Mouse (Mus musculus) hindbrain, embryonic 11.5 days (tissue): ENCODE data around the gene Scn3b. TPM values are rescaled to one million over a fixed set of nuclear protein-coding genes. Genes with fewer than 3 reads are reported as not detected.

Experiments
- ATAC-seq: fragments of 200-750 bp; cut with Nextera tagmentation; 2 replicates; pipeline ENCODE4 v1.8.0; 2017; ENCODE audit warnings: mild to moderate bottlenecking, moderate TSS enrichment, moderate library complexity; ENCODE audit not compliant: low FRiP score
- DNase-seq: peaks from one replicate; pipeline ENCODE4 v3.0.0-alpha.2; 2015; ENCODE audit warnings: low spot score
- H3K27ac ChIP-seq: fragments of 300-500 bp; sonication (generic); 2 replicates; pipeline ENCODE4 v1.5.1; 2014; ENCODE audit warnings: mild to moderate bottlenecking, low read depth, low read length
- H3K27me3 ChIP-seq: fragments of 300-500 bp; sonication (generic); 2 replicates; pipeline ENCODE4 v1.6.1; 2014; ENCODE audit warnings: mild to moderate bottlenecking, low read length, moderate library complexity, mixed read lengths; ENCODE audit not compliant: control insufficient read depth, insufficient read depth
- H3K36me3 ChIP-seq: fragments of 300-500 bp; sonication (generic); 2 replicates; pipeline ENCODE4 v1.6.1; 2014; ENCODE audit warnings: mild to moderate bottlenecking, low read length, moderate library complexity, mixed read lengths; ENCODE audit not compliant: control insufficient read depth, insufficient read depth
- H3K4me1 ChIP-seq: fragments of 300-500 bp; sonication (generic); replicated peaks from 2 replicates; pipeline ENCODE4 v1.6.1; 2014; ENCODE audit warnings: low read length, mixed read lengths; ENCODE audit not compliant: control insufficient read depth, insufficient read depth
- H3K4me2 ChIP-seq: fragments of 300-500 bp; sonication (generic); replicated peaks from 2 replicates; pipeline ENCODE4 v1.6.1; 2014; ENCODE audit warnings: mild to moderate bottlenecking, low read depth, low read length
- H3K4me3 ChIP-seq: fragments of 300-500 bp; sonication (generic); 2 replicates; pipeline ENCODE4 v1.5.1; 2014; ENCODE audit warnings: low read depth, low read length
- H3K9ac ChIP-seq: fragments of 300-500 bp; sonication (generic); 2 replicates; pipeline ENCODE4 v1.6.1; 2014; ENCODE audit warnings: low read depth, low read length
- H3K9me3 ChIP-seq: fragments of 300-500 bp; sonication (generic); 2 replicates; pipeline ENCODE4 v1.6.1; 2016; ENCODE audit warnings: low read length; ENCODE audit not compliant: control insufficient read depth
- WGBS: fragments of 180-500 bp; shearing (Covaris S2); extraction: QIAGEN DNeasy Blood & Tissue Kit; methylation state at CpG from one replicate; pipeline ENCODE4 v1.1.7; 2014; 5-methylcytosine and 5-hydroxymethylcytosine counted together
- polyA plus RNA-seq: library from polyadenylated mRNA; unstranded; fragments of >200 nt; fragmentation: Nextera tagmentation; extraction: Ambion mirVana; gene quantifications from 2 replicates; pipeline ENCODE4 v1.2.1, GENCODE M21; 2014

Gene Scn3b
- polyA plus RNA-seq, 1 experiment from 2014 or later: 22.5 TPM

GRCm38 (mm10) chr9:40324232-40324792, 55.3 kb downstream of the Scn3b start:
- Histone ChIP-seq H3K36me3 (no peaks in the 10 kb centered on the region), H3K4me1 (no peaks in the 10 kb centered on the region), H3K9ac (no peak overlapping the region), H3K27ac (no peak overlapping the region), H3K4me3 (no peak overlapping the region), H3K27me3 (no peaks in the 10 kb centered on the region), H3K4me2 (no peak overlapping the region), H3K9me3 (no peaks in the 10 kb centered on the region)
- WGBS: 93% methylated on average over 4 of the region's 4 CpGs
- ATAC-seq (no peak), DNase-seq (no peak)

GRCm38 (mm10) chr9:40324826-40325225, 55.8 kb downstream of the Scn3b start:
- H3K27me3 ChIP-seq: no peaks in the 10 kb centered on the region
- DNase-seq (no peak), ATAC-seq (no peak)
- H3K9me3 ChIP-seq: no peaks in the 10 kb centered on the region
- H3K9ac ChIP-seq: no peak overlapping the region
- H3K27ac ChIP-seq: no peak overlapping the region
- H3K4me3 ChIP-seq: no peak overlapping the region
- WGBS: 97% methylated on average over 6 of the region's 6 CpGs
- H3K4me1 ChIP-seq: no peaks in the 10 kb centered on the region
- no peaks in the 10 kb centered on the region for H3K36me3 ChIP-seq
- no peak overlapping the region for H3K4me2 ChIP-seq

GRCm38 (mm10) chr9:40326260-40326915, 57.4 kb downstream of the Scn3b start:
- H3K4me1 ChIP-seq: no peaks in the 10 kb centered on the region
- no peaks in the 10 kb centered on the region for H3K9me3 ChIP-seq
- H3K27me3 ChIP-seq: no peaks in the 10 kb centered on the region
- no peak overlapping the region for H3K9ac ChIP-seq
- DNase-seq (no peak), ATAC-seq (no peak)
- no peak overlapping the region for H3K4me2 ChIP-seq
- 64% methylated on average over 7 of the region's 7 CpGs for WGBS
- H3K36me3 ChIP-seq: no peaks in the 10 kb centered on the region
- no peak overlapping the region for H3K4me3 ChIP-seq
- H3K27ac ChIP-seq: no peak overlapping the region

- 56% methylated on average over 18 of the region's 19 CpGs for WGBS
- no peak overlapping the region for H3K9ac ChIP-seq
- ATAC-seq: peak; percentile 84
Measured at GRCm38 (mm10) chr9:40330609-40331382, 61.8 kb downstream of the Scn3b start.

GRCm38 (mm10) chr9:40331411-40332286, 62.6 kb downstream of the Scn3b start:
- no peak for ATAC-seq
- no peak overlapping the region for H3K4me2 ChIP-seq
- H3K9me3 ChIP-seq: no peaks in the 10 kb centered on the region
- H3K9ac ChIP-seq: no peak overlapping the region
- no peaks in the 10 kb centered on the region for H3K27me3 ChIP-seq
- no peaks in the 10 kb centered on the region for H3K4me1 ChIP-seq
- no peaks in the 10 kb centered on the region for H3K36me3 ChIP-seq
- no peak for DNase-seq
- H3K27ac ChIP-seq: no peak overlapping the region
- H3K4me3 ChIP-seq: no peak overlapping the region
- WGBS: 90% methylated on average over 15 of the region's 15 CpGs

More at GRCm38 (mm10) chr9:40330609-40331382, 61.8 kb downstream of the Scn3b start:
- Histone ChIP-seq H3K36me3 (no peaks in the 10 kb centered on the region), H3K27ac (no peak overlapping the region), H3K4me2 (no peak overlapping the region), H3K4me3 (no peak overlapping the region), H3K27me3 (no peaks in the 10 kb centered on the region), H3K4me1 (no peaks in the 10 kb centered on the region), H3K9me3 (no peaks in the 10 kb centered on the region)
- DNase-seq: peak; percentile 91

- no peak for DNase-seq
- no peaks in the 10 kb centered on the region for H3K27me3 ChIP-seq
Measured at GRCm38 (mm10) chr9:40332326-40332725, 63.3 kb downstream of the Scn3b start.

GRCm38 (mm10) chr9:40332731-40333648, 64.0 kb downstream of the Scn3b start:
- DNase-seq: no peak
- 81% methylated on average over 31 of the region's 31 CpGs for WGBS
- Histone ChIP-seq H3K9ac (no peak overlapping the region), H3K9me3 (no peaks in the 10 kb centered on the region), H3K4me2 (no peak overlapping the region), H3K27ac (no peak overlapping the region), H3K27me3 (no peaks in the 10 kb centered on the region), H3K4me3 (no peak overlapping the region), H3K36me3 (no peaks in the 10 kb centered on the region), H3K4me1 (no peaks in the 10 kb centered on the region)
- ATAC-seq: 0 out of 2 replicates have a peak, but pooled peaks have one; percentile 6

More at GRCm38 (mm10) chr9:40332326-40332725, 63.3 kb downstream of the Scn3b start:
- no peak overlapping the region for H3K9ac ChIP-seq
- no peaks in the 10 kb centered on the region for H3K4me1 ChIP-seq
- ATAC-seq: no peak
- WGBS: 93% methylated on average over 4 of the region's 4 CpGs
- H3K9me3 ChIP-seq: no peaks in the 10 kb centered on the region
- no peak overlapping the region for H3K27ac ChIP-seq
- no peak overlapping the region for H3K4me3 ChIP-seq
- no peaks in the 10 kb centered on the region for H3K36me3 ChIP-seq
- no peak overlapping the region for H3K4me2 ChIP-seq
